Mouse (Mus musculus) kidney, adult 18-20 months (tissue): ENCODE results near the gene Iqca.

Source experiments
- DNase-seq: peaks from one replicate; pipeline ENCODE4 v3.0.0; 2021

The Iqca gene

GRCm38 (mm10) chr1:90051347-90051746, 101.9 kb downstream of the Iqca start:
- peak; percentile 18 for DNase-seq

- no peak for DNase-seq
Measured at GRCm38 (mm10) chr1:90050046-90050739, 103.0 kb downstream of the Iqca start.

- no peak for DNase-seq
Measured at GRCm38 (mm10) chr1:90028305-90028704, 124.9 kb downstream of the Iqca start.

- no peak for DNase-seq
Measured at GRCm38 (mm10) chr1:90026945-90027344, 126.3 kb downstream of the Iqca start.

GRCm38 (mm10) chr1:90020336-90020735, 132.9 kb downstream of the Iqca start:
- DNase-seq: no peak

- DNase-seq: no peak
Measured at GRCm38 (mm10) chr1:90018071-90018470, 135.1 kb downstream of the Iqca start.

- no peak for DNase-seq
Measured at GRCm38 (mm10) chr1:90014446-90014845, 138.8 kb downstream of the Iqca start, which contains the start of gene Asb18. Gene Asb18, minus strand, starts transcription at chr1:90014666.

- DNase-seq: no peak
Measured at GRCm38 (mm10) chr1:90013273-90013672, 139.9 kb downstream of the Iqca start.

- DNase-seq: no peak
Measured at GRCm38 (mm10) chr1:90012850-90013249, 140.4 kb downstream of the Iqca start.

GRCm38 (mm10) chr1:90012168-90012567, 141.0 kb downstream of the Iqca start:
- no peak for DNase-seq

GRCm38 (mm10) chr1:90010077-90010476, 143.1 kb downstream of the Iqca start:
- DNase-seq: no peak

GRCm38 (mm10) chr1:90009188-90009587, 144.0 kb downstream of the Iqca start:
- DNase-seq: no peak

- DNase-seq: no peak
Measured at GRCm38 (mm10) chr1:90006666-90007065, 146.5 kb downstream of the Iqca start.

GRCm38 (mm10) chr1:90000981-90001380, 152.2 kb downstream of the Iqca start:
- DNase-seq: no peak

- no peak for DNase-seq
Measured at GRCm38 (mm10) chr1:89999858-90000257, 153.3 kb downstream of the Iqca start.

- DNase-seq: no peak
Measured at GRCm38 (mm10) chr1:89998696-89999095, 154.5 kb downstream of the Iqca start.

- no peak for DNase-seq
Measured at GRCm38 (mm10) chr1:89998076-89998475, 155.1 kb downstream of the Iqca start.

GRCm38 (mm10) chr1:89992256-89992655, 160.9 kb downstream of the Iqca start:
- DNase-seq: no peak
